Mouse (Mus musculus): ENCODE data around the gene Sdk2. TPM values are rescaled to one million over a fixed set of nuclear protein-coding genes. Genes with fewer than 3 reads are reported as not detected.
A peak's percentile ranks its signal among the peaks of the same experiment; 100 is the strongest.

The Sdk2 gene
- polyA plus RNA-seq, 1 experiment from 2014 or later = 3.6 TPM

GRCm38 (mm10) chr11:113797014-113797983 lies 269.5 kb downstream of the Sdk2 start:
- WGBS = 51% methylated on average over 19 of the region's 19 CpGs
- Histone ChIP-seq H3K36me3 (replicated peaks; ENCODE audit: control insufficient read depth, insufficient read depth) (peaks cover 8% of the 10 kb centered on the region; the same call in 1 of the 2 replicates), H3K27ac (0 out of 2 replicates have a peak overlapping the region, but pooled peaks have one; percentile 47), H3K27me3 (ENCODE audit: control insufficient read depth, insufficient read depth, low read length) (no peaks in the 10 kb centered on the region; the same call in 1 of the 2 replicates), H3K4me2 (replicated peaks) (no peak overlapping the region), H3K9ac (no peak overlapping the region; the same call in 1 of the 2 replicates), H3K9me3 (ENCODE audit: control insufficient read depth, low read length) (no peaks in the 10 kb centered on the region), H3K4me1 (replicated peaks; ENCODE audit: control insufficient read depth, insufficient read depth, low read length) (peaks cover 11% of the 10 kb centered on the region), H3K4me3 (replicated peaks; ENCODE audit: low read length) (no peak overlapping the region)
- DNase-seq (ENCODE audit: low spot score) (no peak), ATAC-seq (ENCODE audit: low FRiP score) (no peak)

GRCm38 (mm10) chr11:113795846-113796245 lies 271.0 kb downstream of the Sdk2 start:
- Histone ChIP-seq H3K4me1 (replicated peaks; ENCODE audit: control insufficient read depth, insufficient read depth, low read length) (peaks cover 11% of the 10 kb centered on the region), H3K36me3 (replicated peaks; ENCODE audit: control insufficient read depth, insufficient read depth) (peaks cover 6% of the 10 kb centered on the region; the same call in 1 of the 2 replicates), H3K4me2 (replicated peaks) (no peak overlapping the region), H3K9ac (no peak overlapping the region), H3K4me3 (replicated peaks; ENCODE audit: low read length) (no peak overlapping the region), H3K27me3 (ENCODE audit: control insufficient read depth, insufficient read depth, low read length) (no peaks in the 10 kb centered on the region; the same call in 1 of the 2 replicates), H3K27ac (no peak overlapping the region), H3K9me3 (ENCODE audit: control insufficient read depth, low read length) (no peaks in the 10 kb centered on the region)
- DNase-seq (ENCODE audit: low spot score) (no peak), ATAC-seq (ENCODE audit: low FRiP score) (no peak)
- WGBS = 73% methylated on average over 12 of the region's 12 CpGs

DNA sequence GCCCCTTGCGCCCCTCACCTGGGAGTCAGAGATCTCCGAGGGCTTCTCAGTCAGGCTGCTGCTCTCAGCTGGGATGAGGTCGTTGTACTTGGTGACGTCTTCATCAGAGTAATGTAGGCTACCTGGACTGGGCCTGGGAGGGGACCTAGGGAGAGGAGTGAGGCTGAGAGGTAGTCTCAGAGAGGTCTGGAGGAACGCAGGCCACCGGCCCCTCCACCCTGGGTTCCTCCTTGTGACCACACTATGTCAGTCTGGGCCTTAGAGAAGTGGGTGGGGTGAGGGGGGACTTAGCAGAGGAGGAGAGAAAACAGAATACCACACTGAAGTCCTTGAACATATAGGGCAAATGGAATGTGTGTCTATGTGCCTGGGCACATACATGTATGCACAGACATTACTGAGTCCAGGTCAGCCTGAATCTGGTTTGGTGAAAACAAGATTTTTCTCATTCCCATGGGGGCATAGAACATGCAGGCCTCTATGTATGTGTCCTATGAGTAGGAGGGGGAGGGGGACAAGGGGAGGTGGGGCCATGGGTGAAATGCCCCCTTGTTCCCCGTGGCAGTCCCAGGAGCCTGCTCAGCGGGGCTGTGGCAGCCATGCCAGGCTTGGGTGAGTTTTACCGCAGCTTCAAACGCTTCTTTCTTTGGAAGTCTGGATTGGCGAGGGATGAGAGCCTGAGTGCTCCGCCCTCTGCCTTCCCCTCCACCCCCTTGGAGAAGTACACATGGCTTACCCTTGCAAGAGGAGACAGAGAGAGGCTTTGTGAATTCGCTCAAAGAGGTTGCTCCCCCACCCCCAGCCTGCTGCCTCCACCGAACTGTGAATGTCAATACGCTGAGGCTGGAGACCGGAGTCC lies 275.3 kb downstream of the Sdk2 start:
- Histone ChIP-seq H3K4me2 (replicated peaks) (no peak overlapping the region), H3K4me1 (replicated peaks; ENCODE audit: control insufficient read depth, insufficient read depth, low read length) (peaks cover 9% of the 10 kb centered on the region; the same call in 1 of the 2 replicates), H3K36me3 (replicated peaks; ENCODE audit: control insufficient read depth, insufficient read depth) (no peaks in the 10 kb centered on the region), H3K4me3 (replicated peaks; ENCODE audit: low read length) (no peak overlapping the region), H3K9me3 (ENCODE audit: control insufficient read depth, low read length) (no peaks in the 10 kb centered on the region), H3K27me3 (ENCODE audit: control insufficient read depth, insufficient read depth, low read length) (no peaks in the 10 kb centered on the region), H3K27ac (peak overlapping the region; percentile 34; the same call in 1 of the 2 replicates), H3K9ac (no peak overlapping the region)
- DNase-seq (ENCODE audit: low spot score) = no peak
- 36% methylated on average over 16 of the region's 16 CpGs for WGBS
- peak; percentile 65 for ATAC-seq (ENCODE audit: low FRiP score)

- no peak overlapping the region for H3K4me2 ChIP-seq (replicated peaks)
- WGBS = 15% methylated on average over 1 of the region's 1 CpGs
- no peak for DNase-seq (ENCODE audit: low spot score)
- ATAC-seq (ENCODE audit: low FRiP score) = no peak
- H3K36me3 ChIP-seq (replicated peaks; ENCODE audit: control insufficient read depth, insufficient read depth) = no peaks in the 10 kb centered on the region
- H3K9ac ChIP-seq = no peak overlapping the region
- H3K4me1 ChIP-seq (replicated peaks; ENCODE audit: control insufficient read depth, insufficient read depth, low read length) = peaks cover 30% of the 10 kb centered on the region
- H3K4me3 ChIP-seq (replicated peaks; ENCODE audit: low read length) = no peak overlapping the region
- no peaks in the 10 kb centered on the region for H3K9me3 ChIP-seq (ENCODE audit: control insufficient read depth, low read length)
- no peak overlapping the region for H3K27ac ChIP-seq
- no peaks in the 10 kb centered on the region for H3K27me3 ChIP-seq (ENCODE audit: control insufficient read depth, insufficient read depth, low read length)
Observed at GRCm38 (mm10) chr11:113789101-113789500, 277.7 kb downstream of the Sdk2 start.

DNA sequence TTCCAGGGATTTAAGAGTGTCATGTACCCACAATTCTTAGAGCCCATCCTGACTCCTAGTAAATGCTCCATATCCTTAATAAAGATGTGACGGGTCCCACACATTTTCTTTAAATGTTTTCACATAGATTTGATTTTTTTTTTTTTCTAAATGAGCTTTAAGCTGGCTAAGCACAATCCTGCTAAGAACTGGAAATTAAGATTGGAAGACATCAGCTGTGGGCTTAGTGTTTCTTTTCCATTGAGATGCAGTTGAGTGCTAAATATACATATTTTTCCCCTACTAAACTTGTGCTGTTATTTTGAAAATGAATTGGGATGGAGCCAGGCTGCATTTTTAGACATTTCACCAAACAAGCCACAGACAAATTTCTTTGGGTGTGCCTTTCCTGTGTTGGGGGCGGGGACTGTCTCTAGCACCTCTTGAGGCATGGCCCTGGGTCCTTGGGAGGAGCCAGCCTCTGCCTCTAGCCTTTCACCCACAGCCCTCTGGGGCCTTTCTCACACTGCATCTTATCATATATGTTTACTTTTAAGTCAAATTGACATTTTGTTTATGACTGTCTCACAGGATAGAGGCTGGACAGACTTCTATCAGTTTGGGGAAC lies 278.6 kb downstream of the Sdk2 start:
- no peak for DNase-seq (ENCODE audit: low spot score)
- H3K36me3 ChIP-seq (replicated peaks; ENCODE audit: control insufficient read depth, insufficient read depth) = no peaks in the 10 kb centered on the region
- H3K4me2 ChIP-seq (replicated peaks) = no peak overlapping the region
- 82% methylated on average over 2 of the region's 2 CpGs for WGBS
- no peak overlapping the region for H3K27ac ChIP-seq
- peaks cover 30% of the 10 kb centered on the region for H3K4me1 ChIP-seq (replicated peaks; ENCODE audit: control insufficient read depth, insufficient read depth, low read length)
- no peak overlapping the region for H3K4me3 ChIP-seq (replicated peaks; ENCODE audit: low read length)
- no peaks in the 10 kb centered on the region for H3K9me3 ChIP-seq (ENCODE audit: control insufficient read depth, low read length)
- no peak overlapping the region for H3K9ac ChIP-seq
- no peak for ATAC-seq (ENCODE audit: low FRiP score)
- H3K27me3 ChIP-seq (ENCODE audit: control insufficient read depth, insufficient read depth, low read length) = no peaks in the 10 kb centered on the region

- peaks cover 30% of the 10 kb centered on the region for H3K4me1 ChIP-seq (replicated peaks; ENCODE audit: control insufficient read depth, insufficient read depth, low read length)
- H3K27ac ChIP-seq = no peak overlapping the region
- ATAC-seq (ENCODE audit: low FRiP score) (no peak), DNase-seq (ENCODE audit: low spot score) (no peak)
- H3K27me3 ChIP-seq (ENCODE audit: control insufficient read depth, insufficient read depth, low read length) = no peaks in the 10 kb centered on the region
- no peak overlapping the region for H3K4me3 ChIP-seq (replicated peaks; ENCODE audit: low read length)
- H3K9ac ChIP-seq = no peak overlapping the region
- H3K9me3 ChIP-seq (ENCODE audit: control insufficient read depth, low read length) = no peaks in the 10 kb centered on the region
- 65% methylated on average over 13 of the region's 13 CpGs for WGBS
- no peak overlapping the region for H3K4me2 ChIP-seq (replicated peaks)
- no peaks in the 10 kb centered on the region for H3K36me3 ChIP-seq (replicated peaks; ENCODE audit: control insufficient read depth, insufficient read depth)
Observed at GRCm38 (mm10) chr11:113787432-113788182, 279.2 kb downstream of the Sdk2 start.

DNA sequence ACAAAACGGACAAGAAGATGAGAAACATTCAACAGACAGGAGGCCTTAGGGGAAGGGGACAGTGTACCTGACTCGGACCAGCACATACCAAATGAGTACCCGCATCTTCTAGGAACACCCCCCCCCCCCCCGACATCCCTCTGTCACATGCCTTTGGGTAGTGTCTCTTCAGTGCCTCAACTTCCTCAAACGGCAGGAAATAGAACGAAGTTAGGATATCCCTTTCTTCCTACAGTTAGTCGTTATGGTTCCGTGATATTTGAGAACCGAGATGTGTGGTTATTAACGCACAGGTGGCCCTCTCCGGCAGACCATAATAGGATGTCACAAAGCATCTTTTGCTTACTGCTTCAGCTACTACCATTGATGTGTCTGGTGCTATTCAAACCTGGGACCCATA lies 279.8 kb downstream of the Sdk2 start:
- Histone ChIP-seq H3K36me3 (replicated peaks; ENCODE audit: control insufficient read depth, insufficient read depth) (no peaks in the 10 kb centered on the region), H3K27me3 (ENCODE audit: control insufficient read depth, insufficient read depth, low read length) (no peaks in the 10 kb centered on the region), H3K27ac (peak overlapping the region; percentile 90; the same call in 1 of the 2 replicates), H3K4me1 (replicated peaks; ENCODE audit: control insufficient read depth, insufficient read depth, low read length) (peaks cover 35% of the 10 kb centered on the region), H3K9ac (no peak overlapping the region), H3K9me3 (ENCODE audit: control insufficient read depth, low read length) (no peaks in the 10 kb centered on the region), H3K4me3 (replicated peaks; ENCODE audit: low read length) (no peak overlapping the region), H3K4me2 (replicated peaks) (peak overlapping the region; percentile 50; the same call in 1 of the 2 replicates)
- no peak for DNase-seq (ENCODE audit: low spot score)
- 80% methylated on average over 11 of the region's 11 CpGs for WGBS
- ATAC-seq (ENCODE audit: low FRiP score) = no peak

- ATAC-seq (ENCODE audit: low FRiP score) (0 out of 2 replicates have a peak, but pooled peaks have one; percentile 5), DNase-seq (ENCODE audit: low spot score) (no peak)
- Histone ChIP-seq H3K4me1 (replicated peaks; ENCODE audit: control insufficient read depth, insufficient read depth, low read length) (peaks cover 38% of the 10 kb centered on the region), H3K4me3 (replicated peaks; ENCODE audit: low read length) (peak overlapping the region; percentile 14), H3K27me3 (ENCODE audit: control insufficient read depth, insufficient read depth, low read length) (no peaks in the 10 kb centered on the region), H3K27ac (peak overlapping the region; percentile 90), H3K9ac (peak overlapping the region; percentile 50), H3K36me3 (replicated peaks; ENCODE audit: control insufficient read depth, insufficient read depth) (no peaks in the 10 kb centered on the region), H3K9me3 (ENCODE audit: control insufficient read depth, low read length) (no peaks in the 10 kb centered on the region), H3K4me2 (replicated peaks) (peak overlapping the region; percentile 50)
- whole genome bisulfite sequencing = 31% methylated on average over 4 of the region's 4 CpGs
Observed at GRCm38 (mm10) chr11:113786395-113786794, 280.5 kb downstream of the Sdk2 start.
